Mouse (Mus musculus) olfactory bulb, adult 2 months (tissue): Measurements from ENCODE around the gene Ptgfrn.

Experiments
- CTCF ChIP-seq: fragments of 200-500 bp; IDR thresholded peaks from 2 replicates; pipeline ENCODE4 v1.5.1; 2012; ENCODE audit warnings: low read depth, mild to moderate bottlenecking, low read length, moderate library complexity; ENCODE audit not compliant: insufficient read depth
- POLR2A ChIP-seq: fragments of 200-500 bp; IDR thresholded peaks from 2 replicates; pipeline ENCODE4 v1.6.1; 2012; ENCODE audit warnings: mild to moderate bottlenecking, low read depth, low read length, moderate library complexity; ENCODE audit not compliant: insufficient read depth

DNA sequence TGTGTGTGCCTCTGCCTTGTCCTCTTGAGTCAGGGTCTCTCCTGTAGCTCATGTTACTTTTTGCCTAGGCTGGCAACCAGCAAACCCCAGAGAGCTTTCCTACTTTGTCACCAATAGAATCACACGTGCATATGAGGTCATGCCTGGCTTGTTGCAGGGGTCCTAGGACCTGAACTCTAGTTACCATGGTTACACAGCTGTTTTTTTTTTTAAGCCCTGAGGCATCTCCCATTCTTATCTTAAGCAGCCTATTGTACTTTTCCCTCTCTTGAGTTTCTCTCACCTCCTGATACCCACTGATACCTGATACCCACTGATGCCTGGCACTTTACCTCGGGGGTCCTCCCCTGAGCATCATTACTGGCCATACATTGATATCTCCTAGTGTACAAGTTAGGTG is 110.3 kb downstream of the Ptgfrn start:
- TF ChIP-seq POLR2A (no peak), CTCF (no peak)
